Mouse (Mus musculus) CD4-positive, CD25-positive, alpha-beta regulatory T cell, adult 2 months (primary cell): Measurements from ENCODE around the gene Atp1b2.

ENCODE experiments used
- DNase-seq: peaks from one replicate; pipeline ENCODE4 v3.0.0-alpha.2; 2012; ENCODE audit warnings: low read depth, low spot score

Gene Atp1b2

DNA sequence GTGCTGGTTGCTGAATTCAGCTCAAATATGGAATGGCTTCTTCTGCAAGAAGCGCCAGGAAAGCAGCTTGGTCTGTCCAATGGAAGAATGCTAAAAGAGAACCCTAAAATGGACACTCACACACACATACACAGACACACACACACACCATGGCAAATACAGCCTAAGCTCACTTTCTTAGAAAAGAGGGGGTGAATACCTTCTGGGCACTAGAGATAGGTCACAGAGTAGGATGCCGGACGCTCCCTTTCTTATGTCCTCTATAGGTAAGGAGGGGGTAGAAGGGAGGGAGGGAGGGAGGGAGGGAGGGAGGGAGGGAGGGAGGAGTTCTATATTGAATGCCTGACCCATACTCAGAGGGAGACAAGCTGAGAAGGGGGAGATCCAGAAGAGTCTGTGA, 2.8 kb upstream of the Atp1b2 start:
- DNase-seq: no peak

DNA sequence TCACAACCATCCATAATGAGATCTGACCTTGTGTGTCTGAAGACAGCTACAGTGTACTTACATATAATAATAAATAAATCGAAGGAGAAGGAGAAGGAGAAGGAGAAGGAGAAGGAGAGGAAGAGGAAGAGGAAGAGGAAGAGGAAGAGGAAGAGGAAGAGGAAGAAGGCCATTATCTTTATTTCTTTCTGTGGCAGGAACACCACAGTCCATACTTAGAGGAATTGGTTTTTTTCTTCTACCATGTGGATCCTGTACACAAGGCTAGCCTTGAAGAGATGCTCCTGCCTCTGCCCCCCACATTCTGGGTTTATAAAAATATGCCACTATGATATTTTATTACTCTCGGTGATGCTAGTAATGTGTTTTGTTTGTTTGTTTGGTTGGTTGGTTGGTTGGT, 1.1 kb upstream of the Atp1b2 start:
- DNase-seq: no peak

DNA sequence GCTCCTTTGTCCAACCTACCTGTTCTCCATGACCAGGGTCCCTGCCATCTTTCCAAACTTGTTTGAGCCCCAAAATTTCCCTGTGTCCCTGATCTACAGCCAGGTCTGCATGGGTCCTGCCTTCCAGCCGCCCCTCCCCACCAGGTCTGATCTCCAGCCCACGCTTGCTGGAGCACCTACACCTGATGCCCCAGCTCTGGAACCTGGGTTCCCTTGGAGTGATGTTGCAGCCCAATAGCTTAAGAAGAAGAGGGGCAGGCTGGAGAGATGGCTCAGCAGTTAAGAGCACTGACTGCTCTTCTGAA, 701 bp upstream of the Atp1b2 start:
- no peak for DNase-seq

GRCm38 (mm10) chr11:69604795-69605664, 712 bp downstream of the Atp1b2 start:
- DNase-seq: peak; percentile 27

DNA sequence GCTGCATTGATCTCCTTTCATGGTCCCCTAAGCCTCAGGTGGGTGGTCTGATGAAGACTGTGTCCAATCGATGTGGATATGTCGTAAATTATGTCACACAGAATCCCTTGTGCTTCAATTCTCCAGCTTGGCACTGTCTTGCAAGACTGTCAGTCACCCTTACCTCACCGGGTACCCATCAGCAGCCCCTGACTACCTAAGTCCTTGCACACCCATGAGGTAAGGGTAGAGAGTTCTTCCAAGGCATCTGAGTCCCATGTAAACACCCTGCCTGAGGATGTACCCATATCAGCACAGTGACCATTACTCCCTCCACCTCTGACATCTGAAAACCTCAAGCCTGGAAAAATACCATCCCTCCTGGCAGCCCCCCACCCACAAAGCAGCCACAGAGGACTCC, 1.4 kb downstream of the Atp1b2 start:
- no peak for DNase-seq

- DNase-seq: no peak
Measured at GRCm38 (mm10) chr11:69603516-69603915, 2.2 kb downstream of the Atp1b2 start.

DNA sequence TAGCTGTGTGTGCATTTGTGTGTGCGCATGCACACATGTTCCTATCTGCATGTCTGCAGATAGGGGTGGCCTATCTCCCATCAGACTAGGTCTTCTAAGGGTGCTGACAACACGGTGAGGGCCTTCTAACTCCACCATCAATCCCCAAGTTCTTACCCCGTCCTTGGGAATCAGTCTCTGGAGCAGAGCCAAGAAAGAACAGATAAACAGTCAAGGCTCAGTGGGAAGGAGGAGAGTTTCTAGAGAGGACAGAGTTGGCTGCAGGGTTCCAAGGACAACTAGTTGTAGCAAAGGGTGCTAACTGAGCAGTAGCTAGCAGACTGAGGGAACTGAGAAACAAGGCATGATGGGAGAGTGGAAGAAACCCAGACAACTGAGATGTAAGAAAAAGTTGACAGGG, 4.0 kb downstream of the Atp1b2 start:
- no peak for DNase-seq

- no peak for DNase-seq
Measured at GRCm38 (mm10) chr11:69600098-69600497, 5.6 kb downstream of the Atp1b2 start.

DNA sequence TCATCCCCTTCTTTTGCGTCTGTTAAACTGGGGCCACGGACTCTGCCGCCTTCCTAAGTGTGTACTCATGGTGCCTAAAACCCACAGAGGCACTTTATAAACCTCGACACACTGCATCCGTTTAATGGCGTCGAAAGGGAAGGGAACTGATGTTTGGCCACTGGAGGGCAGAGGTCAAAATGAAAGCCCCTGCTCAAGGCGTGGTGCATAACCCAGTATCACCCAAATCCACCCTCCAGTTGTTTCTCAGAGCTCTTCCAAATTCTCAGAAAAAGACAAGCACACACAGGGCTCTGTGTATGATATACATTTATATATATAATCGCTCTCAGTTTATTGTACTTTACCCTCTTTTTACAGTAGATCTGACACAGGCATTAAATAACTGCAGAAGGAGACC, 6.3 kb downstream of the Atp1b2 start:
- no peak for DNase-seq

- DNase-seq: no peak
Measured at GRCm38 (mm10) chr11:69594853-69595252, 10.9 kb downstream of the Atp1b2 start.

- DNase-seq: no peak
Measured at GRCm38 (mm10) chr11:69592799-69593198, 12.9 kb downstream of the Atp1b2 start.

DNA sequence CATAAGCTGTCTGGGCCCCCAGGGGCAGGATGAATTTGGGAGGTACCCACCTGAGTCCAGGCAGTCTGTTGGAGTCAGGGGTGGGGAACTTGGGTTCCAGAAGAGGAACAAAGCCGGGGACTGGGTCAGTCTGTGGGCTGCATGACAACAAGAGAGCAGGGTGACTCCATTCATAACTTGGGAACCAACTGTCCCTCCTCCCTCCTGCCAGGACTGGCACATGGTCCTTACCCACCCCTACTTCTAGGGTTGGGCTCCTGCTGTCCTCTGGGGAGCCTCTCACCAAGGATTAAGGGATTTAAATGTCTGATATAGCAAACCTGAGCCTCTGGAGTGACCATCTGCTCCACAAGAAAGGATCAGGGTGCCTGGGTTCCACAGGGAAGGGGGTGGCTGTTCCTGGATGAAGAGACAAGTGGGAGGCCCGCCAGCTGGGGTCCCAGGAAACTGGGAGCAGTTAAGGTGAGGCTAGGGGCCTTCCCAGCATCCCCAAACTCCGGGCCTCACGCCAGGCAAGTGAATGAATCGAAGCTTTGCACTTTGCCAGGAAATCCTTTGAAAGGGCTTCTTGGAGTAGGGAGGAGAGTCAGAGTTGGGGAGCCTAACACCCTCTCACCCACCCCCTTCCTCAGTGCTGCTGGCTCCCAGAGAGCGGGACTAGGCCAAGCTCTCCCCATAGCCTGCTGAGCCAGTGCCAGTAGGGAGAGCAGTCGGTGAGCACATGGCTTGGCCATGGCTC, 13.7 kb downstream of the Atp1b2 start:
- DNase-seq: no peak

DNA sequence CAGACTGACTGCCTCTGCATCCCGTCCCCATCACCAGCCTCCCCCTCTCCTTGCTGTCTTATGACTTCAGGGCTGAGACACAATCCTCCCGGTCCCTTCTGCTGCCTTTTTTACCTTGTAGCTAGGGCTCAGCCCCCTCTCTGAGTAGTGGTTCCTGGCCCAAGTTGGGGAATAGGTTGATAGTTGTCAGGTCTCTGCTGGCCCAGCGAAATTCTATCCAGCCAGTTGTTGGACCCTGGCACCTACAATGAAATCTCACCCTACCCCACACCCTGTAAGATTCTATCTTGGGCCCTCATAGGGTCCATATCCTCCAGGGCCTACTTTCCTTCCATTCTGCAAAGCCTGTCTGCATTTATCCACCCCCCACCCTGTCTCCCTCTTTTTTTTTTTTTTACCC, 14.3 kb downstream of the Atp1b2 start:
- no peak for DNase-seq

- DNase-seq: no peak
Measured at GRCm38 (mm10) chr11:69590622-69591021, 15.1 kb downstream of the Atp1b2 start.

GRCm38 (mm10) chr11:69589207-69589834, 16.4 kb downstream of the Atp1b2 start:
- no peak for DNase-seq

DNA sequence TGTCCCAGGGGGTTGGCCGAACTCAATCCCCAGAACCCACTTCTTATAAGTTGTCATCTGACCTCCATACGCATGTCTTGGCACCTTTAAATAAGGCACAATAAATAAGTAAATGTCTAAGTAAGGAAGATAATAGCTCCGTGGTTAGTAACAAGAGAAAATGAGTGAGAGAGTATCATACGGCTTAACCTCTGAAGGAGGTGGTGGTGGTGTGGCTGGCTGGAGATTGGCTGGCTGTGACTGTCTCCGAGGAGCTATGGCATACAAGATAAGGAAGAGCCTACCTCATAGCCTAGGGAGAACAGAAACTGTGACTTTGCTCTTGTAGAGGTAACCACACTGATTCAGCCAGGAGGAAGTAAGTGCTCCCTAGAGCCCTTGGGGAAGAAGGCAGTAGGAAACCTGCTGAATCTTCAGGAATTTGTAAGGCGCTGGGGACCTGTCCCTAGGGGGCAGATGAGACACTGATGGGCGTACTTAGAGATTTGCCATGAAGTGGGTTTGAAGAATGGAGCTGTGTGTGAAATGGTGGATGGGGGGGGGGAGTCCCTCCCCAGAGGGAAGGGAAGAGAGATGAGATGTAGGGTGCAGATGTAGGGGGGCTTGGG, 19.9 kb downstream of the Atp1b2 start:
- no peak for DNase-seq

DNA sequence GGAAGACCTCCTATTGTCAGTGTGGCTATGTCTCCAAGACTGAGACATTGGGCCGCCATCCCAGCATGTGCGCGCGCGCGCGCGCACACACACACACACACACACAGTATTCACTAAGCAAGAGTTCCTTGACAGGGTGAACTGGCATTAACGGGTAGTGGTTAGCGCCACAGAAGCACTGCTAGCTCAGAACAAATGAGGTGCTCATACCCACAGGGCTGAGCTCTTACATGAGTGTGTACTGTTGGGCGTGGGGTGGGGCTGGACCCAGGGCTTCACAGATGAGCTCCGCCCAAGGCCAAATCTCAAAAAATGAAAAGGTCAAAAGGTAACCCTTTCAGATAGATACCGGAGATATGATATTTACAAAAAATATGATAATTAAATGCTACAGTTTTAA, 20.8 kb downstream of the Atp1b2 start:
- no peak for DNase-seq

GRCm38 (mm10) chr11:69584008-69584407, 21.7 kb downstream of the Atp1b2 start:
- no peak for DNase-seq

- DNase-seq: no peak
Measured at GRCm38 (mm10) chr11:69582230-69582805, 23.4 kb downstream of the Atp1b2 start.

DNA sequence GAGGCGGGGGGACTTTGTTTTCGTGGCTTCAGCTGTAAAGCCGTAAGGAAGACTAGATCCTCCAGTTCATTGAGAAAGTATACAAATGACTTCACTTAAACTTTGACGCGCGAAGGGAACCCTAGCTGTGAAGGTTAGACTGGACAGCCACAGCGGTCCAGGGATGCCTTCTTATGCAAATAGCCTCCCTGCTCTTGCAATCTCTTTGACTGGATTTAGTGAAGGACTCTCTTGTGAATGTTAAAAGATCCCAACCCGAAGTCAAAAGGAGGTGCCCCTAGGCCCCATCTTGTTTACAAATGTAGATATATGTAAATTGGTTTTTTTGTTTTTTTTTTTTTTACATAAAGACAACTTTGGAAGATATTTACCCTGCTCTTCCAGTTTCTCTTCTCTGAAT, 23.9 kb downstream of the Atp1b2 start:
- DNase-seq: peak; percentile 26

DNA sequence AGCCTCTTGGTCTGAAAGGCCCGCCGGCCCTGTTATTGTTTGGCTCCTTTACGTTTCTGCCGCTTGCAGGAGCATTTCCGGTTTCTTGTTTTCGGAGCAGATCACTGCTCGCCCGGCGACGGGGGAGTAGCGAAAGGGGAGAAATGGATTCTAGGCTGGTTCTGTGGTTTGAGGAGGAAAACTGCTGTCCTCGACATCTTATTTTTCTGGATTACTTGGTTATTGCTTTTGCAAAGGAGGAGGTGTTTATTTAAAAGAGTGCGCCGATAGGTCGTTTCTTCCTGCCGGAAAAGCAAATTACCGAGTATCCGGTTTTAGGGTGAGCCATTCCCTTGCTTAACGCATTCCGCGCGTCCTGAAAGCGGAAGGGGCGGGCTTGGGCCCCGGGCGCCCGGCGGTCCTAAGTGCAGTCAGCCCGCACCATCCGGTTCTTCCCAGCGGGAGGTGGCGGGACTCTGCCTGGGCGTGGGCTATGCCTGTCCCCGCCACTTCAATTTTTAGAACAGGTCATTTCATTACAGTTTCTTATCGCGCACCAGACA, 24.5 kb downstream of the Atp1b2 start:
- peak; percentile 90 for DNase-seq
